ENCODE assay signal across 32 mouse cellular contexts in the genomic region with DNA sequence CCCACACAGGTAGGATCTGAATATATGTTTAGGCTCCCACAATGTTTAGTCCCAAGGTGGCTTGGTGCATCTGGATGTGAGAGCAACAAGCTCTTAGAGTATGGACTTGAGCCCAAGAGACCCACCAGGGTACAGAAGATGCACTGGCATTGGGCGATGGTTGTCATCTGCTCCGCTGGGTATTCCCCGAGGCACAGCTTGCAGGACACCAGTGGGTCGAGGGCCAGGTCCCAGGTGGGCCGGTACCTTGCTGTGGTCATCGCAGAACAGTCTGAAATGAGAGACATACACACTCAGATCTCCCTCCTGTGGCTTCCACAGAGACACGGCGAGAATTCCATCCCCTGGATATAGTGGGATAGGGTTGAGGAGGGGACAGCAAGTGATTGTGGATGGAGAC.
"Had no signal": no experiment of that assay in that cellular context is flagged by ENCODE, and none has a peak within 500 bp of the region (broad histone marks: within the 10 kb centered on the region; RNA-seq: fewer than 3 reads in every experiment).

No protein-coding gene starts in this region.

- H3K27me3 ChIP-seq: limb, embryonic 12.5 days; limb, embryonic 13.5 days; limb, embryonic 15.5 days; liver, embryonic 12.5 days; liver, embryonic 13.5 days; liver, embryonic 15.5 days; lung, embryonic 15.5 days; megakaryocyte, embryonic 14.5 days; midbrain, embryonic 12.5 days; midbrain, embryonic 13.5 days; midbrain, embryonic 15.5 days; neural tube, embryonic 12.5 days had no signal

- DNase-seq: left cerebral cortex, postnatal 4 days; liver; liver, embryonic 13.5 days; liver, postnatal 0 days; lung, adult 18-20 months; lung, adult 2 months; lung, embryonic 14.5 days; lung, postnatal 10 days; lung, postnatal 14 days; lung, postnatal 36 days; lung, postnatal 4 days; midbrain, embryonic 14.5 days had no signal

- H3K9me3 ChIP-seq: limb, embryonic 10.5 days; limb, embryonic 12.5 days; limb, embryonic 13.5 days; limb, embryonic 15.5 days; liver, embryonic 12.5 days; liver, embryonic 13.5 days; liver, embryonic 15.5 days; lung, embryonic 15.5 days; megakaryocyte, embryonic 14.5 days; midbrain, embryonic 10.5 days; midbrain, embryonic 12.5 days; midbrain, embryonic 13.5 days; midbrain, embryonic 15.5 days; neural tube, embryonic 12.5 days had no signal

- H3K9ac ChIP-seq: limb, embryonic 12.5 days; limb, embryonic 13.5 days; limb, embryonic 15.5 days; liver, embryonic 12.5 days; liver, embryonic 13.5 days; liver, embryonic 14.5 days; liver, embryonic 15.5 days; liver, postnatal 0 days; lung, embryonic 14.5 days; lung, embryonic 15.5 days; midbrain, embryonic 12.5 days; midbrain, embryonic 13.5 days; midbrain, embryonic 15.5 days; neural tube, embryonic 12.5 days had no signal

- H3K27ac ChIP-seq: limb, embryonic 10.5 days; limb, embryonic 12.5 days; limb, embryonic 13.5 days; limb, embryonic 15.5 days; liver, embryonic 12.5 days; liver, embryonic 13.5 days; liver, embryonic 14.5 days; liver, embryonic 15.5 days; lung, embryonic 15.5 days; macrophage; midbrain, embryonic 10.5 days; midbrain, embryonic 12.5 days; midbrain, embryonic 13.5 days; midbrain, embryonic 15.5 days; neural tube, embryonic 12.5 days had no signal

- H3K36me3 ChIP-seq: liver, embryonic 12.5 days; liver, embryonic 13.5 days; liver, embryonic 15.5 days; midbrain, embryonic 15.5 days had no signal

- H3K4me2 ChIP-seq: limb, embryonic 12.5 days; limb, embryonic 13.5 days; limb, embryonic 15.5 days; liver, embryonic 11.5 days; liver, embryonic 12.5 days; liver, embryonic 13.5 days; liver, embryonic 15.5 days; lung, embryonic 14.5 days; lung, embryonic 15.5 days; midbrain, embryonic 11.5 days; midbrain, embryonic 12.5 days; midbrain, embryonic 13.5 days; midbrain, embryonic 15.5 days; neural tube, embryonic 12.5 days had no signal

- ATAC-seq: liver, embryonic 12.5 days; liver, postnatal 0 days; lung, postnatal 0 days; midbrain, embryonic 13.5 days; midbrain, embryonic 15.5 days; midbrain, embryonic 16.5 days had no signal

- H3K4me1 ChIP-seq: limb, embryonic 10.5 days; limb, embryonic 12.5 days; limb, embryonic 15.5 days; liver, embryonic 12.5 days; liver, embryonic 13.5 days; liver, embryonic 15.5 days; midbrain, embryonic 10.5 days; midbrain, embryonic 13.5 days; neural tube, embryonic 12.5 days had no signal

- H3K4me3 ChIP-seq: limb, embryonic 10.5 days; limb, embryonic 12.5 days; limb, embryonic 13.5 days; limb, embryonic 15.5 days; liver, embryonic 12.5 days; liver, embryonic 13.5 days; liver, embryonic 15.5 days; lung, embryonic 15.5 days; megakaryocyte, embryonic 14.5 days; midbrain, embryonic 10.5 days; midbrain, embryonic 12.5 days; midbrain, embryonic 13.5 days; midbrain, embryonic 15.5 days; myocyte; neural tube, embryonic 12.5 days had no signal
